Mouse (Mus musculus) right cerebral cortex, postnatal 14 days (tissue): ENCODE data around the gene Gatc.
"Not testable (repeated sequence)": the region's sequence is repeated elsewhere in the genome, so short reads cannot be mapped to it uniquely, and the experiment has no call there.

Source experiments
- DNase-seq: peaks from one replicate; pipeline ENCODE4 v3.0.0; 2022

Gatc gene

GRCm38 (mm10) chr5:115327610-115328548 is 13.1 kb downstream of the Gatc start:
- peak; percentile 55 for DNase-seq

- peak; percentile 93 for DNase-seq
These were observed 13.9 kb downstream of the Gatc start, which contains the start of gene Srsf9 for GRCm38 (mm10) chr5:115326875-115327609. Gene Srsf9 (plus strand): TSS chr5:115327177.

- DNase-seq: no peak
These were observed 14.6 kb downstream of the Gatc start for GRCm38 (mm10) chr5:115326256-115326831.

- DNase-seq: peak; percentile 59
These were observed 21.7 kb downstream of the Gatc start for GRCm38 (mm10) chr5:115319004-115319940.

- DNase-seq: no peak
These were observed 23.2 kb downstream of the Gatc start for GRCm38 (mm10) chr5:115317645-115318328.

- DNase-seq: no peak
These were observed 23.9 kb downstream of the Gatc start for GRCm38 (mm10) chr5:115316968-115317644.

GRCm38 (mm10) chr5:115313668-115313943 is 27.4 kb downstream of the Gatc start:
- no peak for DNase-seq

- DNase-seq: no peak
These were observed 27.9 kb downstream of the Gatc start for GRCm38 (mm10) chr5:115312816-115313667.

GRCm38 (mm10) chr5:115312354-115312753 is 28.6 kb downstream of the Gatc start:
- DNase-seq: no peak

- DNase-seq: not testable (repeated sequence)
These were observed 38.8 kb downstream of the Gatc start for GRCm38 (mm10) chr5:115302190-115302589.

GRCm38 (mm10) chr5:115301615-115302014 is 39.4 kb downstream of the Gatc start:
- DNase-seq: no peak

GRCm38 (mm10) chr5:115300792-115301614 is 40.0 kb downstream of the Gatc start, which contains the start of gene Dynll1:
Gene Dynll1 (minus strand): TSS chr5:115300999.
- DNase-seq: peak; percentile 99

GRCm38 (mm10) chr5:115300035-115300744 is 40.8 kb downstream of the Gatc start:
- DNase-seq: peak; percentile 65

GRCm38 (mm10) chr5:115296347-115296746 is 44.6 kb downstream of the Gatc start:
- no peak for DNase-seq

- DNase-seq: no peak
These were observed 46.8 kb downstream of the Gatc start for GRCm38 (mm10) chr5:115294173-115294572.

GRCm38 (mm10) chr5:115284735-115285134 is 56.2 kb downstream of the Gatc start:
- DNase-seq: no peak
